Mouse (Mus musculus): Measurements from ENCODE around the gene Fnbp1.

Gene Fnbp1

GRCm38 (mm10) chr2:31067696-31068245, 74.0 kb downstream of the Fnbp1 start:
- DNase-seq (ENCODE audit: low spot score): no peak

GRCm38 (mm10) chr2:31067059-31067595, 74.7 kb downstream of the Fnbp1 start:
- no peak for DNase-seq (ENCODE audit: low spot score)

- DNase-seq (ENCODE audit: low spot score): no peak
These were observed 75.6 kb downstream of the Fnbp1 start for GRCm38 (mm10) chr2:31066019-31066789.

GRCm38 (mm10) chr2:31061868-31062628, 79.8 kb downstream of the Fnbp1 start:
- DNase-seq (ENCODE audit: low spot score): no peak

GRCm38 (mm10) chr2:31060787-31061730, 80.7 kb downstream of the Fnbp1 start:
- no peak for DNase-seq (ENCODE audit: low spot score)

GRCm38 (mm10) chr2:31060271-31060670, 81.5 kb downstream of the Fnbp1 start:
- no peak for DNase-seq (ENCODE audit: low spot score)

GRCm38 (mm10) chr2:31058443-31058842, 83.4 kb downstream of the Fnbp1 start:
- DNase-seq (ENCODE audit: low spot score): no peak

- DNase-seq (ENCODE audit: low spot score): no peak
These were observed 84.1 kb downstream of the Fnbp1 start for GRCm38 (mm10) chr2:31057549-31058177.

- DNase-seq (ENCODE audit: low spot score): no peak
These were observed 85.7 kb downstream of the Fnbp1 start for GRCm38 (mm10) chr2:31056070-31056469.

- no peak for DNase-seq (ENCODE audit: low spot score)
These were observed 87.9 kb downstream of the Fnbp1 start for GRCm38 (mm10) chr2:31053851-31054340.

GRCm38 (mm10) chr2:31053426-31053825, 88.4 kb downstream of the Fnbp1 start:
- DNase-seq (ENCODE audit: low spot score): no peak

- no peak for DNase-seq (ENCODE audit: low spot score)
These were observed 89.4 kb downstream of the Fnbp1 start for GRCm38 (mm10) chr2:31052441-31052840.

- DNase-seq (ENCODE audit: low spot score): no peak
These were observed 93.8 kb downstream of the Fnbp1 start for GRCm38 (mm10) chr2:31048037-31048436.

GRCm38 (mm10) chr2:31043856-31044255, 98.0 kb downstream of the Fnbp1 start:
- no peak for DNase-seq (ENCODE audit: low spot score)

GRCm38 (mm10) chr2:31042881-31043280, 98.9 kb downstream of the Fnbp1 start:
- DNase-seq (ENCODE audit: low spot score): no peak

GRCm38 (mm10) chr2:31041386-31041785, 100.4 kb downstream of the Fnbp1 start:
- DNase-seq (ENCODE audit: low spot score): no peak

GRCm38 (mm10) chr2:31040487-31040886, 101.3 kb downstream of the Fnbp1 start:
- no peak for DNase-seq (ENCODE audit: low spot score)

- no peak for DNase-seq (ENCODE audit: low spot score)
These were observed 101.8 kb downstream of the Fnbp1 start for GRCm38 (mm10) chr2:31040043-31040442.

- DNase-seq (ENCODE audit: low spot score): no peak
These were observed 105.0 kb downstream of the Fnbp1 start for GRCm38 (mm10) chr2:31036811-31037210.

GRCm38 (mm10) chr2:31031972-31032371, 109.8 kb downstream of the Fnbp1 start:
- DNase-seq (ENCODE audit: low spot score): no peak

- no peak for DNase-seq (ENCODE audit: low spot score)
These were observed 115.2 kb downstream of the Fnbp1 start for GRCm38 (mm10) chr2:31026642-31027041.

Data from ovary, postnatal 14 days (tissue).